Mouse (Mus musculus) liver, embryonic 16.5 days (tissue): ENCODE measurements around the gene Mospd1. TPM values are rescaled to one million over a fixed set of nuclear protein-coding genes. Genes with fewer than 3 reads are reported as not detected.

Experiments used
- ATAC-seq: fragments of 200-750 bp; cut with Nextera tagmentation; 2 replicates; pipeline ENCODE4 v1.8.0; 2017; ENCODE audit warnings: low read depth, mild to moderate bottlenecking, moderate number of reproducible peaks, moderate library complexity
- H3K27ac ChIP-seq: fragments of 300-500 bp; sonication (generic); 2 replicates; pipeline ENCODE4 v1.5.1; 2014; ENCODE audit warnings: mild to moderate bottlenecking, low read length
- H3K27me3 ChIP-seq: fragments of 300-500 bp; sonication (generic); 2 replicates; pipeline ENCODE4 v1.6.1; 2014; ENCODE audit warnings: low read depth, low read length, mixed read lengths; ENCODE audit not compliant: control insufficient read depth, insufficient read depth
- H3K36me3 ChIP-seq: fragments of 300-500 bp; sonication (generic); 2 replicates; pipeline ENCODE4 v1.6.1; 2014; ENCODE audit warnings: mild to moderate bottlenecking; ENCODE audit not compliant: control insufficient read depth, insufficient read depth
- H3K4me1 ChIP-seq: fragments of 300-500 bp; sonication (generic); 2 replicates; pipeline ENCODE4 v1.6.1; 2014; ENCODE audit warnings: low read depth, low read length, mixed read lengths; ENCODE audit not compliant: control insufficient read depth
- H3K4me2 ChIP-seq: fragments of 300-500 bp; sonication (generic); 2 replicates; pipeline ENCODE4 v1.6.1; 2014; ENCODE audit warnings: low read depth, low read length, mixed read lengths
- H3K4me3 ChIP-seq: fragments of 300-500 bp; sonication (generic); 2 replicates; pipeline ENCODE4 v1.5.1; 2014; ENCODE audit warnings: low read depth, mild to moderate bottlenecking, low read length
- H3K9ac ChIP-seq: fragments of 300-500 bp; sonication (generic); 2 replicates; pipeline ENCODE4 v1.6.1; 2014; ENCODE audit warnings: low read depth, low read length
- H3K9me3 ChIP-seq: fragments of 300-500 bp; sonication (generic); replicated peaks from 2 replicates; pipeline ENCODE4 v1.6.1; 2016; ENCODE audit warnings: low read length; ENCODE audit not compliant: control insufficient read depth
- WGBS: fragments of 180-500 bp; shearing (Covaris S2); extraction: QIAGEN DNeasy Blood & Tissue Kit; methylation state at CpG from one replicate; pipeline ENCODE4 v1.1.7; 2014; ENCODE audit not compliant: insufficient replicate concordance; 5-methylcytosine and 5-hydroxymethylcytosine counted together
- polyA plus RNA-seq: library from polyadenylated mRNA; unstranded; fragments of >200 nt; fragmentation: Nextera tagmentation; extraction: Ambion mirVana; gene quantifications from 2 replicates; pipeline ENCODE4 v1.2.1, GENCODE M21; 2015

Gene Mospd1
- polyA plus RNA-seq: 28.1 and 34.7 TPM in 2 replicates

DNA sequence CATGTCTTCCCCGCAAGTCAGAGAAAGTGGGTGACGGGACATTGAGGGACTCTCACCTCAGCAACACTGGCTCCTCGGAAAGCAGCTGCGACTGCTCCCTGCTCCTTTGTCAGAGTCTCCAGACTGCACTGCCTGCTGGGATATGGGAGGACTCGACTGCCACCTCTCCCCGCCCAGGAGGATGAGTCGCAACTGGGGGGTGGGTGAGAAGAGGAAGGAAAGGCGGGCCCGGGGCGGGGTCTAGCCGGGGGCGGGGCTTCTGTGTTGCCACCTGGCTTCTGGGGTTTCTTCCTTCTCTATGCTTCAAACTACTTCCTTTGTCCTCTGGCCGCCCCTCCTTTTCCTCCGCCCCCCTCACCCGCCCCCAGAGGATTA, at the start of gene Mospd1:
Mospd1 (minus strand) TSS at position 137 of the 375 bp plus-strand sequence.
- WGBS: 20% methylated on average over 14 of the region's 15 CpGs
- no peaks in the 10 kb centered on the region for H3K36me3 ChIP-seq

DNA sequence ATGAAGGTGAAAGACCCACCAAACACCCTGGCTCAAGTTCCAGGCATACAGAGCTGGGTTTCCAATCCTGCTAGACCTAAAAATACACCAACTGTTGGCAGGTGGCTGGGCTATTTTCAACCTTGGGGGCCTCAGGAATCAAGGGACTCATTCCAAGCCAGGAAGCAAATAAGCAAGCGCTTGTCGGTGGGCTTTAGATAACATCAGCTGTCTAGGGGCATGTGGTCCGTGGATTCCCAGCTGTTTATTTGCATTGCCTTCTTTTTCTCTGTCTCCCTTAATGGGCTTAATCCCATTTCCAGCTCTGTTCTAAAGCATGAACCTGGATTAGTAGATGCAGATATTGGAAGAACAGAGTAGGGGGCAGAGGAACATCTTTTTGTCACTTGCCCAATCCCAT, 16.1 kb upstream of the Mospd1 start:
- no peak overlapping the region for H3K9ac ChIP-seq
- WGBS: 41% methylated on average over 3 of the region's 3 CpGs
- H3K4me3 ChIP-seq: no peak overlapping the region
- no peaks in the 10 kb centered on the region for H3K4me1 ChIP-seq
- H3K27ac ChIP-seq: no peak overlapping the region
- H3K4me2 ChIP-seq: no peak overlapping the region
- H3K36me3 ChIP-seq: no peaks in the 10 kb centered on the region
- no peaks in the 10 kb centered on the region for H3K9me3 ChIP-seq
- no peak for ATAC-seq
- no peaks in the 10 kb centered on the region for H3K27me3 ChIP-seq

More for the DNA sequence above, at the start of gene Mospd1:
- Histone ChIP-seq H3K27ac (peak within 1 kb of the TSS; percentile 90), H3K9me3 (no peaks in the 10 kb centered on the region), H3K27me3 (no peaks in the 10 kb centered on the region), H3K4me2 (peak within 1 kb of the TSS; percentile 58), H3K4me1 (peaks cover 11% of the 10 kb centered on the region), H3K4me3 (peak within 1 kb of the TSS; percentile 78), H3K9ac (peak within 1 kb of the TSS; percentile 87)
- ATAC-seq: peak; percentile 87

DNA sequence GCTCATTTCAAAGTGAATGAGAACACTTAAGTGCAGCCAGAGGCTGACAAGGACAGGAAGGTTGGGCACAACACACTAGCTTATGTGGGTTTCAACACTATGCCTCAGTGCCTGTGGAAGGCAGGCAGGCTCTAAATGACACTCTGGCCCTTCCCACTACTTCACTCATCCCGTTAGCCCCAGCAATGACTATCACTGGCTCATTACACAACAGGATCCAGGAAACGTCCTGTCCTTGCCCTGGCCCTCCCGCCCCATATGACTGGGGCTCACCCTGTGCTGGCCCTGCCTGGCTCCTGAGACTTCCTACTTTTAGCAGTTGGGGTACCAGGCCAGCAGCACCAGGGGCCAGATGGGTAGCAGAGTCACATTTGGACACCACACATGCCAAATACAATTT, 12.8 kb upstream of the Mospd1 start:
- Histone ChIP-seq H3K36me3 (no peaks in the 10 kb centered on the region), H3K27ac (no peak overlapping the region), H3K4me1 (no peaks in the 10 kb centered on the region), H3K4me2 (no peak overlapping the region), H3K4me3 (no peak overlapping the region), H3K9me3 (no peaks in the 10 kb centered on the region), H3K9ac (no peak overlapping the region), H3K27me3 (no peaks in the 10 kb centered on the region)
- WGBS: 27% methylated on average over 3 of the region's 3 CpGs
- no peak for ATAC-seq

DNA sequence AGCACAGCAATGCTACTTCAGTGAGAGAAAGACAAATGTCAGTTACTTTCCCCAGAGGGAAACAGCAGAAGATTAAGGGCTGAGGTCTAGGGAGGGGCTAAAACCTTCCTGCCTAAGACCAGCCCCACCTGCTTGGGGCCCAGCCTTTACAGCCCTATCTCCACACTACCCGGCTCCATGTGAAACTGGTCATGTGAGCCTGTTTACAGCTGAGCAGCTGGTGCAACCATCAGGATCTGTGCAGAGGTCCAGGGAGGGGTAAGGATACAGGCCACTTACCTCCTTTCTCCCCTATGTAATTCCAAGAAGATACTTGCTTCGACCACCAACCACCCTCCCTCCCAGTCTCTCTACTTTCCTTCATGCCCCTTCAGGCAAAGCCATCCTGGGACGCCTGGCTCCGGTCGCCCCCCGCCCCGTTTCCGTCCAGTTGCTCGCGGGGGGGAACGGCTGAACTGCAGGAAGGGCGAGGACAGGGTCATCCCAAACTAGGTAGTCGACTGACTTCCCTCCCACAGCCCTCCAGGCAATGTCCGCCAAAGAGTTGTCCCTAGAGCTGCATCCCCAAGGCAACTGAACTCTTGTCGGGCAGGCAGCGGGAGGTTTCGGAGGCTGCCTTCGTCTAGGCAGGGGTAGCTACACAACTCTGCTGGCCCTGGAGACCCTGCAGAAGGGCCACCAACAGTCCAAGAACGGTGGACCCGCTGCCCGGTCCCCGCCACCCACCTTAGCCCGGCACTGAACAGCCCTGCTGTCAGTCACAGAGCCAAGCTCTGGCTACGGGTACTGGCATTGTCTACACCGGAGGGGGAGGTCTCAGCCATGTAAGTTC, 552 bp downstream of the Mospd1 start:
- ATAC-seq: peak; percentile 94
- Histone ChIP-seq H3K27me3 (no peaks in the 10 kb centered on the region), H3K27ac (peak overlapping the region; percentile 90), H3K4me1 (peaks cover 15% of the 10 kb centered on the region), H3K36me3 (no peaks in the 10 kb centered on the region), H3K9me3 (no peaks in the 10 kb centered on the region), H3K4me2 (peak overlapping the region; percentile 58), H3K9ac (peak overlapping the region; percentile 87), H3K4me3 (peak overlapping the region; percentile 78)
- 18% methylated on average over 25 of the region's 25 CpGs for WGBS

DNA sequence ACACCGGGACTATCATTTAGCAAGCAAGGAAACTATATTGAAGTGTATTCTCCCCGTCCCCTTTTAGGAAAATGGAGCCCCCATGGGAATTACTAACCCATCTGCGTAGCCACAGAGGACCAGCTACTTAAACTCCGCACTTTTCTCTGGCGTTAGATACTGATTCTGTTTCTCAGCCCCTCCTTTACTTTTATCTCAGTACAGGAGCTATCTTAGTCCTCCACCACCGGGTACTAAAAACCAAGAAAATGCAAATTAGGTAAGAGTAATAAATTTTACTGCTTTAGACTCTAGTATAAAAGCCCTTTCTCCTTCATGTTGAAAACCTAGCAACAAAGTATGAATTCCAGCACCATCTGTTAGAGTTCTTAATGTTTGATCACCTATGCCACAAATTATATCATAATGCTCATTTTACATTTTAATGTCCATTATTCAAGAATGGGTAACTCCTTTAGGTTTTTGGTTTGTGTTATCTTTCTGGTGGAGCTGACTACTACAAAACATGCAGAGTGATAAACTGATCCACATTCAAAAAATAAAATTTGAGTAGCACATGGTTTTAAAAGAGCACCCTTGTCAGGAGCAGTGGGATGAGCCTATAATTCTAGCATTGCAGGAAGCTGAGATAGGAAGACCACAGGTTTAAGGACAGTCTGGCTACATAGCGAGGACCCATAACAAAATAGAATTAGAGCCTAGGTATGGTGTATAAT, 5.5 kb downstream of the Mospd1 start:
- H3K27me3 ChIP-seq: no peaks in the 10 kb centered on the region
- peak overlapping the region; percentile 27 for H3K4me3 ChIP-seq
- peaks cover 21% of the 10 kb centered on the region for H3K4me1 ChIP-seq
- no peaks in the 10 kb centered on the region for H3K9me3 ChIP-seq
- peak overlapping the region; percentile 52 for H3K4me2 ChIP-seq
- H3K9ac ChIP-seq: no peak overlapping the region
- H3K27ac ChIP-seq: peak overlapping the region; percentile 55
- ATAC-seq: peak; percentile 35; the same call in 1 of the 2 replicates
- WGBS: 40% methylated on average over 7 of the region's 7 CpGs
- H3K36me3 ChIP-seq: no peaks in the 10 kb centered on the region

DNA sequence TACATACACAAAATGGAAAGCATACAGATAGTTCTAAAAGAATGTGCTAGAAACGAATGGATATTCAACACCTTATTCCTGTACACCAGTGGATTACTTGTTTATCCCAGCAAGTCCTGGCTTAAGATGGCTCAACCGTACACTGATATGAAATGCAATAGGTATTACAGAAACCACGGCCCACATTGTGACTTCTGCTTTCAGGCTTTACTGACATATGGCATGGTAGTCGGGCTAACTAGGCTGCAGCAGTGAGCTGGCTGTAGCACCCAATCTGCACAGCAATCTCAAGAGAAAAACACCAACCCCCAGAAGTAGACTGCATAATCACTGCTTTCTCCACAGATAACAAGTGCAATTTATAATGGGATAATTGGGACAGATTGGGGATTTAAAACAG, 21.9 kb downstream of the Mospd1 start:
- Histone ChIP-seq H3K27me3 (no peaks in the 10 kb centered on the region), H3K9ac (no peak overlapping the region), H3K36me3 (peaks cover 15% of the 10 kb centered on the region), H3K4me2 (no peak overlapping the region), H3K9me3 (no peaks in the 10 kb centered on the region), H3K4me1 (no peaks in the 10 kb centered on the region), H3K27ac (no peak overlapping the region), H3K4me3 (no peak overlapping the region)
- no peak for ATAC-seq
- WGBS: 58% methylated on average over 4 of the region's 4 CpGs

DNA sequence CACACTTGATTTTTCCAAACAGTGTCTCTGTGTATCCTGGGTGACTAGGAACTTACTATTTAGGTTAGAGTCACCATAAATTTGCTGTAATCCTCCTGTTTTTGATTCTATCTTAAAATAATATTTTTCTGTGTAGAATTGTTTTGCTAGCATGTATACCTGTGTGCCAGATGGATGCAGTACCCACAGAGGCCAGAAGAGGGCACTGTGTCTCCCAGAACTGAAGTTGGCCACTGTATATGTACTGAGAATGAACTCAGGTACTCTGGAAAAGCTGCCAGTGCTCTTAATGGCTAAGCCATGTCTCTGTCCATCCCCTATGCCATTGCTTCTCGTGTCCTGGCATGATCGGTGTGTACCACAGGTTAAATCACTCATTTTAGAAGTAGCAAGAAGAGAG, 28.8 kb downstream of the Mospd1 start:
- H3K9ac ChIP-seq: no peak overlapping the region
- no peak overlapping the region for H3K27ac ChIP-seq
- no peak overlapping the region for H3K4me3 ChIP-seq
- H3K9me3 ChIP-seq: no peaks in the 10 kb centered on the region
- WGBS: 44% methylated on average over 2 of the region's 2 CpGs
- no peak overlapping the region for H3K4me2 ChIP-seq
- no peak; the same call in 1 of the 2 replicates for ATAC-seq
- no peaks in the 10 kb centered on the region for H3K36me3 ChIP-seq
- H3K27me3 ChIP-seq: no peaks in the 10 kb centered on the region
- no peaks in the 10 kb centered on the region for H3K4me1 ChIP-seq

DNA sequence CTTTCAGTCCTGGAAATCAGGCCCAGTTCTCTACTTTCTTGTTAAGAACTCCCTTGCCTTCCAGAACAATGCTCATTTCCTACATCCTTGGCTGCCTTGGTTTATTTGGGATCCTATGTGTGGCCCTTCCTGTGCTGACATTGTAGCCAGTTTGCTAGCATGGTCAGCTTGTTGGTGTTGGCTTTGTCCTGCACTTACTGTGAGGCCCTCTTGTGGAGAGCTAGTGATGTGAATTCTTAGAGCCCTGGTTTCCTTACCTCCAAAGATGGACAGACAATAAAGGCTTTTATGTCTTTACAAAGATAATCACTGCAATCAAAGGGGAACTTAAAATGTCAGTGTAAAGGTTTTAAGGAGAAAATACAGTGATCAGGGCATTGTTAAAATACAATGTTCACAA, 32.9 kb downstream of the Mospd1 start:
- no peak overlapping the region for H3K4me3 ChIP-seq
- no peak overlapping the region for H3K9ac ChIP-seq
- H3K4me1 ChIP-seq: no peaks in the 10 kb centered on the region
- H3K27ac ChIP-seq: no peak overlapping the region
- H3K4me2 ChIP-seq: no peak overlapping the region
- H3K9me3 ChIP-seq: no peaks in the 10 kb centered on the region
- ATAC-seq: no peak
- no peaks in the 10 kb centered on the region for H3K36me3 ChIP-seq
- no peaks in the 10 kb centered on the region for H3K27me3 ChIP-seq

DNA sequence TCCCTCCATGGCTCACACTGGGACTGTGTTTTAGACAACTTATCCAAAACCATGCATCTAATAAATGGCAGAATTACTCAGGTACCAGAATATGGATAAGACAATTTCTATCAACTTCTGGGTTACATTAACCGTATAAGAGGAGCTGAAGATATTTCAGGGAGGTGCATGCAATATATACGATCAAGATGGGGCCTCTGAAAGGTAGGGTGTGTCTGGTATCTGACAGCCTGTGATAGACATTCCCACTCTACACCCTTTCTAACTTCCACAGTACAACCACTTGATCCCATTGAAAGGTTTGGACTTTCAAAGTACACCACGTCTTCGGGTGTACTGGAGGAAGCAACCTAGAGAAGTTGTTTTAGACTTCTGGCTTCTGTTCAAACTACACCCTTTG, 39.9 kb downstream of the Mospd1 start:
- Histone ChIP-seq H3K27ac (no peak overlapping the region), H3K9me3 (no peaks in the 10 kb centered on the region), H3K9ac (no peak overlapping the region), H3K4me2 (no peak overlapping the region), H3K27me3 (no peaks in the 10 kb centered on the region), H3K4me3 (no peak overlapping the region), H3K4me1 (no peaks in the 10 kb centered on the region), H3K36me3 (no peaks in the 10 kb centered on the region)
- WGBS: 55% methylated on average over 4 of the region's 4 CpGs
- peak; percentile 39; the same call in 1 of the 2 replicates for ATAC-seq
